Mouse (Mus musculus) cerebellum, adult 11-12 months (tissue): Measurements from ENCODE around the gene Ubl5.
"Not testable (repeated sequence)": the region's sequence is repeated elsewhere in the genome, so short reads cannot be mapped to it uniquely, and the experiment has no call there.

Experiments used
- DNase-seq: peaks from one replicate; pipeline ENCODE4 v3.0.0; 2022

Gene Ubl5

GRCm38 (mm10) chr9:20662325-20662724, 19.6 kb downstream of the Ubl5 start:
- DNase-seq, result no peak

GRCm38 (mm10) chr9:20662874-20663273, 20.2 kb downstream of the Ubl5 start:
- no peak for DNase-seq

GRCm38 (mm10) chr9:20663956-20664355, 21.3 kb downstream of the Ubl5 start:
- DNase-seq, result no peak

GRCm38 (mm10) chr9:20664366-20664765, 21.7 kb downstream of the Ubl5 start:
- DNase-seq, result no peak

- DNase-seq, result no peak
These were observed 22.4 kb downstream of the Ubl5 start for GRCm38 (mm10) chr9:20664982-20665637.

- DNase-seq, result no peak
These were observed 23.2 kb downstream of the Ubl5 start for GRCm38 (mm10) chr9:20665925-20666324.

GRCm38 (mm10) chr9:20666510-20667034, 23.9 kb downstream of the Ubl5 start:
- DNase-seq, result no peak

GRCm38 (mm10) chr9:20668065-20668464, 25.4 kb downstream of the Ubl5 start:
- DNase-seq, result no peak

GRCm38 (mm10) chr9:20672047-20672446, 29.4 kb downstream of the Ubl5 start:
- DNase-seq, result no peak

- no peak for DNase-seq
These were observed 35.2 kb downstream of the Ubl5 start for GRCm38 (mm10) chr9:20677892-20678291.

GRCm38 (mm10) chr9:20680378-20680958, 37.8 kb downstream of the Ubl5 start:
- no peak for DNase-seq

GRCm38 (mm10) chr9:20681546-20682388, 39.1 kb downstream of the Ubl5 start:
- DNase-seq, result no peak

- DNase-seq, result no peak
These were observed 39.7 kb downstream of the Ubl5 start for GRCm38 (mm10) chr9:20682389-20682722.

- no peak for DNase-seq
These were observed 42.6 kb downstream of the Ubl5 start for GRCm38 (mm10) chr9:20685081-20685861.

- DNase-seq, result no peak
These were observed 46.7 kb downstream of the Ubl5 start for GRCm38 (mm10) chr9:20689403-20689802.

GRCm38 (mm10) chr9:20689913-20690312, 47.2 kb downstream of the Ubl5 start:
- DNase-seq, result no peak

GRCm38 (mm10) chr9:20690449-20690848, 47.8 kb downstream of the Ubl5 start:
- not testable (repeated sequence) for DNase-seq

- DNase-seq, result no peak
These were observed 50.2 kb downstream of the Ubl5 start for GRCm38 (mm10) chr9:20692863-20693262.

GRCm38 (mm10) chr9:20694721-20695235, 52.1 kb downstream of the Ubl5 start:
- no peak for DNase-seq

- no peak for DNase-seq
These were observed 53.5 kb downstream of the Ubl5 start for GRCm38 (mm10) chr9:20696107-20696712.
